Mouse (Mus musculus): ENCODE data around the gene Vav3.

GRCm38 (mm10) chr3:109311875-109312274 lies 28.6 kb upstream of the Vav3 start:
- TF ChIP-seq CTCF (conservative IDR thresholded peaks at IDR 0.05 in 1 of 2, IDR thresholded peaks at IDR 0.05 in 1 of 2; ENCODE audit: low read depth in 2 of 2, low read length in 2 of 2) (no peak), POLR2A (IDR thresholded peaks at IDR 0.05; ENCODE audit: low read depth, low read length) (no peak), BHLHE40 (IDR thresholded peaks at IDR 0.05; ENCODE audit: low read depth, low read length) (no peak), USF1 (IDR thresholded peaks at IDR 0.05; ENCODE audit: low read depth, low read length) (no peak)
